Mouse (Mus musculus) cerebellum, adult 18-20 months (tissue): ENCODE measurements around the gene Mid1.

Experiments used
- DNase-seq, 2 experiments: peaks; one replicate each; pipeline ENCODE4 v3.0.0; 2021

Gene Mid1

GRCm38 (mm10) chrX:169685131-169685530 is at the start of gene Mid1:
Gene Mid1 (plus strand): TSS chrX:169685199.
- no peak for DNase-seq

GRCm38 (mm10) chrX:169673056-169673455 is 11.9 kb upstream of the Mid1 start:
- no peak for DNase-seq

- no peak for DNase-seq
Measured at GRCm38 (mm10) chrX:169676313-169676712, 8.7 kb upstream of the Mid1 start.

- DNase-seq, result no peak
Measured at GRCm38 (mm10) chrX:169685731-169686130, 732 bp downstream of the Mid1 start.

GRCm38 (mm10) chrX:169691217-169691616 is 6.2 kb downstream of the Mid1 start:
- no peak for DNase-seq

- DNase-seq, result no peak
Measured at GRCm38 (mm10) chrX:169691675-169692074, 6.7 kb downstream of the Mid1 start.

- no peak for DNase-seq
Measured at GRCm38 (mm10) chrX:169692225-169692909, 7.4 kb downstream of the Mid1 start.

GRCm38 (mm10) chrX:169704016-169704602 is 19.1 kb downstream of the Mid1 start:
- DNase-seq, result no peak

GRCm38 (mm10) chrX:169723511-169723910 is 38.5 kb downstream of the Mid1 start:
- no peak for DNase-seq

GRCm38 (mm10) chrX:169735387-169735969 is 50.5 kb downstream of the Mid1 start:
- no peak for DNase-seq

GRCm38 (mm10) chrX:169758001-169758400 is 73.0 kb downstream of the Mid1 start:
- no peak for DNase-seq

GRCm38 (mm10) chrX:169779535-169779934 is 94.5 kb downstream of the Mid1 start, which contains the start of gene 4933400A11Rik:
Gene 4933400A11Rik (minus strand): TSS chrX:169779635.
- no peak for DNase-seq

- no peak for DNase-seq
Measured at GRCm38 (mm10) chrX:169789702-169790101, 104.7 kb downstream of the Mid1 start.

- DNase-seq, result no peak
Measured at GRCm38 (mm10) chrX:169792879-169793278, 107.9 kb downstream of the Mid1 start.

GRCm38 (mm10) chrX:169794421-169794820 is 109.4 kb downstream of the Mid1 start:
- DNase-seq, result no peak

GRCm38 (mm10) chrX:169794831-169795311 is 109.9 kb downstream of the Mid1 start:
- no peak for DNase-seq

- no peak for DNase-seq
Measured at GRCm38 (mm10) chrX:169797148-169797547, 112.1 kb downstream of the Mid1 start.

GRCm38 (mm10) chrX:169798987-169799680 is 114.1 kb downstream of the Mid1 start:
- DNase-seq, result peak; percentile 49 to 56

- DNase-seq, result no peak
Measured at GRCm38 (mm10) chrX:169800238-169800637, 115.2 kb downstream of the Mid1 start.

GRCm38 (mm10) chrX:169805791-169806190 is 120.8 kb downstream of the Mid1 start:
- DNase-seq, result no peak

GRCm38 (mm10) chrX:169807744-169808143 is 122.7 kb downstream of the Mid1 start:
- no peak for DNase-seq

GRCm38 (mm10) chrX:169811318-169811717 is 126.3 kb downstream of the Mid1 start:
- no peak for DNase-seq

GRCm38 (mm10) chrX:169811783-169812182 is 126.8 kb downstream of the Mid1 start:
- no peak for DNase-seq
